Mouse (Mus musculus): ENCODE measurements around the gene Asic4. TPM values are rescaled to one million over a fixed set of nuclear protein-coding genes. Genes with fewer than 3 reads are reported as not detected.

Asic4 gene
- polyA plus RNA-seq, 1 experiment from 2014 or later = 7.2 TPM

- Histone ChIP-seq H3K27ac (ENCODE audit: low read length) (no peak overlapping the region), H3K27me3 (replicated peaks; ENCODE audit: control insufficient read depth, insufficient read depth, low read length) (no peaks in the 10 kb centered on the region), H3K4me1 (replicated peaks; ENCODE audit: control insufficient read depth, insufficient read depth, low read length) (0 out of 2 replicates have a peak, but pooled peaks cover under 1% of the 10 kb centered on the region), H3K4me2 (ENCODE audit: low read length) (no peak overlapping the region), H3K4me3 (replicated peaks; ENCODE audit: low read length) (no peak overlapping the region), H3K9ac (replicated peaks; ENCODE audit: low read depth, low read length) (no peak overlapping the region), H3K9me3 (ENCODE audit: control insufficient read depth, low read length) (no peaks in the 10 kb centered on the region), H3K36me3 (ENCODE audit: control insufficient read depth, insufficient read depth) (no peaks in the 10 kb centered on the region)
- 94% methylated on average over 3 of the region's 3 CpGs for WGBS
- ATAC-seq = no peak
These were observed 62.3 kb downstream of the Asic4 start for GRCm38 (mm10) chr1:75512550-75512949.

- 86% methylated on average over 15 of the region's 15 CpGs for WGBS
These were observed 66.6 kb downstream of the Asic4 start for GRCm38 (mm10) chr1:75516703-75517380.

GRCm38 (mm10) chr1:75517984-75518383, 67.7 kb downstream of the Asic4 start:
- ATAC-seq = no peak

More at GRCm38 (mm10) chr1:75516703-75517380, 66.6 kb downstream of the Asic4 start:
- H3K9me3 ChIP-seq (ENCODE audit: control insufficient read depth, low read length) = no peaks in the 10 kb centered on the region
- H3K36me3 ChIP-seq (ENCODE audit: control insufficient read depth, insufficient read depth) = no peaks in the 10 kb centered on the region
- no peak overlapping the region for H3K4me2 ChIP-seq (ENCODE audit: low read length)
- H3K27me3 ChIP-seq (replicated peaks; ENCODE audit: control insufficient read depth, insufficient read depth, low read length) = no peaks in the 10 kb centered on the region
- H3K27ac ChIP-seq (ENCODE audit: low read length) = no peak overlapping the region
- no peak overlapping the region for H3K4me3 ChIP-seq (replicated peaks; ENCODE audit: low read length)
- no peak for ATAC-seq
- no peak overlapping the region for H3K9ac ChIP-seq (replicated peaks; ENCODE audit: low read depth, low read length)
- H3K4me1 ChIP-seq (replicated peaks; ENCODE audit: control insufficient read depth, insufficient read depth, low read length) = no peaks in the 10 kb centered on the region

GRCm38 (mm10) chr1:75518427-75518826, 68.2 kb downstream of the Asic4 start:
- WGBS = 92% methylated on average over 4 of the region's 4 CpGs
- no peak overlapping the region for H3K27ac ChIP-seq (ENCODE audit: low read length)
- ATAC-seq = no peak
- no peaks in the 10 kb centered on the region for H3K36me3 ChIP-seq (ENCODE audit: control insufficient read depth, insufficient read depth)
- H3K4me2 ChIP-seq (ENCODE audit: low read length) = no peak overlapping the region
- no peaks in the 10 kb centered on the region for H3K27me3 ChIP-seq (replicated peaks; ENCODE audit: control insufficient read depth, insufficient read depth, low read length)
- H3K9me3 ChIP-seq (ENCODE audit: control insufficient read depth, low read length) = no peaks in the 10 kb centered on the region
- H3K9ac ChIP-seq (replicated peaks; ENCODE audit: low read depth, low read length) = no peak overlapping the region
- peaks cover 8% of the 10 kb centered on the region for H3K4me1 ChIP-seq (replicated peaks; ENCODE audit: control insufficient read depth, insufficient read depth, low read length)
- H3K4me3 ChIP-seq (replicated peaks; ENCODE audit: low read length) = no peak overlapping the region

More at GRCm38 (mm10) chr1:75517984-75518383, 67.7 kb downstream of the Asic4 start:
- Histone ChIP-seq H3K4me3 (replicated peaks; ENCODE audit: low read length) (no peak overlapping the region), H3K9ac (replicated peaks; ENCODE audit: low read depth, low read length) (no peak overlapping the region), H3K9me3 (ENCODE audit: control insufficient read depth, low read length) (no peaks in the 10 kb centered on the region), H3K27ac (ENCODE audit: low read length) (no peak overlapping the region), H3K4me1 (replicated peaks; ENCODE audit: control insufficient read depth, insufficient read depth, low read length) (peaks cover 8% of the 10 kb centered on the region), H3K4me2 (ENCODE audit: low read length) (no peak overlapping the region), H3K27me3 (replicated peaks; ENCODE audit: control insufficient read depth, insufficient read depth, low read length) (no peaks in the 10 kb centered on the region), H3K36me3 (ENCODE audit: control insufficient read depth, insufficient read depth) (no peaks in the 10 kb centered on the region)
- WGBS = 68% methylated on average over 4 of the region's 4 CpGs

DNA sequence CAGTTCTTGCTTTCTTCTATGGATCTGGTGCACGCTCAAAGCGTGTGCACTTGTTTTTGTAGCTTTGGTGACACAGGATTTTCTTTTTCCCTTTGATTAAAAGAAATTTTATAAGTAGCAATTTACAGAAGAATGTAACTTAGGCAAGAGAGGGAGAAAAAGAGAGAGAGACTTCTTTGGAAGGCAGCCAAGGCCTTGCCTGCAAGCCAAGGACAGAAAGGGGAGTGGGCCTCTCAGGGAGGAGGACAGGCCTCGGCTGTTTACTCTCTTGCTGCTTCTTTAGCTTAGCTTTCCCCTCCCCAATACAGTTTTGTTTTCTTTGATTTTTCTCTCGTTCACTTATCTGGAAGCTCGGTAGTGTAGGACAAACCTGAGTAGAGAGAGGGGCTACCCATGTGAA, 69.3 kb downstream of the Asic4 start:
- Histone ChIP-seq H3K4me1 (replicated peaks; ENCODE audit: control insufficient read depth, insufficient read depth, low read length) (peaks cover 8% of the 10 kb centered on the region), H3K9me3 (ENCODE audit: control insufficient read depth, low read length) (no peaks in the 10 kb centered on the region), H3K27ac (ENCODE audit: low read length) (no peak overlapping the region), H3K9ac (replicated peaks; ENCODE audit: low read depth, low read length) (no peak overlapping the region), H3K4me2 (ENCODE audit: low read length) (no peak overlapping the region), H3K27me3 (replicated peaks; ENCODE audit: control insufficient read depth, insufficient read depth, low read length) (no peaks in the 10 kb centered on the region), H3K36me3 (ENCODE audit: control insufficient read depth, insufficient read depth) (no peaks in the 10 kb centered on the region), H3K4me3 (replicated peaks; ENCODE audit: low read length) (no peak overlapping the region)
- 46% methylated on average over 5 of the region's 5 CpGs for WGBS
- no peak for ATAC-seq

DNA sequence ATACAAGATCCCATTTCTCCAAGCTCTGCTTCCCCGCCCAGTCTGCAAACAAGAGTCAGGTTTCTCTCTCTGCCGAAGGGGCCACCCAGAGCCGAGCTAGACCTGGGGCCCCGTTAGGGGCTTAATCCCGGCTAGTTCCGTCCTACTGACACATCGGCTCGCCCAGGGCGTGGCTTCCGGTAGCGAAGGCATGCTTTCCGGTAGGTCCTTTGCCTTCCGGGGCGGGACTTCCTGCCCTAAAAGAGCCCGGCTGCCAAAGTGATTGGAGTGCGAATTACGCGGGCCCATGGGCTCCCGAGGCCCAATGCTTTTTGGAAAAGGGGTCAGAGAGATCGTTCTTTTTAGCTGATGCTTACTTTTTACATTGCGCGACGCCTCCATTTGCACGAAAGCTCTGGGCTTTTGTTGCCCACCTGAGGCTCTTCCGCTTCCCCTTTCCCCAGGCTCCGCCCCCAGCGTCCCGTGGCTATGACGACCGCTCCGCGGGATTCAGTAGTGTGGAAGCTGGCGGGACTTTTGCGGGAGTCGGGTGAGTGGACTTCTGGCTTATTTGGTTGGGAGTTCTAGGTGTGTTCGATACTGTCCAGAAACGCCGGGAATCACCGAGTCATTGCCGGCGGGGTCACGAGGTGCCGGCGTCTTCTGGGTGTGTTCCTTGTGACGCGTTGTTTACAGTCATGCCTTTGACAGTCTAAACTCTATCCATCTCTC, 71.2 kb downstream of the Asic4 start, which contains the start of gene Stk11ip:
Gene Stk11ip, plus strand, starts transcription at position 209 of the 711 bp plus-strand sequence.
- peak within 1 kb of the TSS; percentile 81 for H3K27ac ChIP-seq (ENCODE audit: low read length)
- H3K27me3 ChIP-seq (replicated peaks; ENCODE audit: control insufficient read depth, insufficient read depth, low read length) = no peaks in the 10 kb centered on the region
- peak within 1 kb of the TSS; percentile 54 for H3K9ac ChIP-seq (replicated peaks; ENCODE audit: low read depth, low read length)
- H3K4me3 ChIP-seq (replicated peaks; ENCODE audit: low read length) = peak within 1 kb of the TSS; percentile 82
- WGBS = under 1% methylated on average over 46 of the region's 46 CpGs
- peak within 1 kb of the TSS; percentile 72 for H3K4me2 ChIP-seq (ENCODE audit: low read length)
- peak; percentile 97 for ATAC-seq
- no peaks in the 10 kb centered on the region for H3K9me3 ChIP-seq (ENCODE audit: control insufficient read depth, low read length)
- peaks cover 8% of the 10 kb centered on the region for H3K4me1 ChIP-seq (replicated peaks; ENCODE audit: control insufficient read depth, insufficient read depth, low read length)
- H3K36me3 ChIP-seq (ENCODE audit: control insufficient read depth, insufficient read depth) = 0 out of 2 replicates have a peak, but pooled peaks cover 2% of the 10 kb centered on the region

Other genes with a start within 250 kb of the Asic4 start
- 20.7 and 22.0 TPM in 2 replicates for gene Glb1l, start 239.6 kb upstream of the Asic4 start, polyA plus RNA-seq (2015; fragmentation: Nextera tagmentation; extraction: Ambion mirVana)
- 130 and 151 TPM in 2 replicates for gene Stk16, start 239.6 kb upstream of the Asic4 start, polyA plus RNA-seq (2015; fragmentation: Nextera tagmentation; extraction: Ambion mirVana)
- 18.6 and 18.7 TPM in 2 replicates for gene Tuba4a, start 230.6 kb upstream of the Asic4 start, polyA plus RNA-seq (2015; fragmentation: Nextera tagmentation; extraction: Ambion mirVana)
- not detected in 2 replicates for gene A630095N17Rik, start 218.3 kb upstream of the Asic4 start, polyA plus RNA-seq (2015; fragmentation: Nextera tagmentation; extraction: Ambion mirVana)
- gene Dnajb2, start 214.0 kb upstream of the Asic4 start, polyA plus RNA-seq (2015; fragmentation: Nextera tagmentation; extraction: Ambion mirVana) = 51.5 and 59.3 TPM in 2 replicates
- 6.1 and 10.7 TPM in 2 replicates for gene Ptprn, start 185.9 kb upstream of the Asic4 start, polyA plus RNA-seq (2015; fragmentation: Nextera tagmentation; extraction: Ambion mirVana)
- gene Resp18, start 172.0 kb upstream of the Asic4 start, polyA plus RNA-seq (2015; fragmentation: Nextera tagmentation; extraction: Ambion mirVana) = 29.3 and 76.1 TPM in 2 replicates
- gene Dnpep, start 132.4 kb upstream of the Asic4 start, polyA plus RNA-seq (2015; fragmentation: Nextera tagmentation; extraction: Ambion mirVana) = 146 and 150 TPM in 2 replicates
- gene Des, start 90.1 kb upstream of the Asic4 start, polyA plus RNA-seq (2015; fragmentation: Nextera tagmentation; extraction: Ambion mirVana) = 1.2 and 1.5 TPM in 2 replicates
- 10.7 and 12.9 TPM in 2 replicates for gene Speg, start 75.1 kb upstream of the Asic4 start, polyA plus RNA-seq (2015; fragmentation: Nextera tagmentation; extraction: Ambion mirVana)
- 86.4 and 93.1 TPM in 2 replicates for gene Gmppa, start 14.5 kb upstream of the Asic4 start, polyA plus RNA-seq (2015; fragmentation: Nextera tagmentation; extraction: Ambion mirVana)
- 28.1 and 29.2 TPM in 2 replicates for gene Chpf, start 28.9 kb downstream of the Asic4 start, polyA plus RNA-seq (2015; fragmentation: Nextera tagmentation; extraction: Ambion mirVana)
- gene Tmem198, start 29.1 kb downstream of the Asic4 start, polyA plus RNA-seq (2015; fragmentation: Nextera tagmentation; extraction: Ambion mirVana) = 59.8 and 60.5 TPM in 2 replicates
- 19.6 and 21.6 TPM in 2 replicates for gene Obsl1, start 56.0 kb downstream of the Asic4 start, polyA plus RNA-seq (2015; fragmentation: Nextera tagmentation; extraction: Ambion mirVana)
- gene Inha, start 56.6 kb downstream of the Asic4 start, polyA plus RNA-seq (2015; fragmentation: Nextera tagmentation; extraction: Ambion mirVana) = 13.7 and 18.1 TPM in 2 replicates
- 16.7 and 22.4 TPM in 2 replicates for gene Stk11ip, start 71.1 kb downstream of the Asic4 start, polyA plus RNA-seq (2015; fragmentation: Nextera tagmentation; extraction: Ambion mirVana)
- gene Slc4a3, start 95.8 kb downstream of the Asic4 start, polyA plus RNA-seq (2015; fragmentation: Nextera tagmentation; extraction: Ambion mirVana) = 37.4 and 50.4 TPM in 2 replicates